Mouse (Mus musculus) brain, embryonic 18.5 days (tissue): ENCODE results near the gene Lbx2.

Experiments used
- DNase-seq: peaks from one replicate; pipeline ENCODE4 v3.0.0-alpha.2; 2012; ENCODE audit warnings: low read depth, low spot score

Gene Lbx2

DNA sequence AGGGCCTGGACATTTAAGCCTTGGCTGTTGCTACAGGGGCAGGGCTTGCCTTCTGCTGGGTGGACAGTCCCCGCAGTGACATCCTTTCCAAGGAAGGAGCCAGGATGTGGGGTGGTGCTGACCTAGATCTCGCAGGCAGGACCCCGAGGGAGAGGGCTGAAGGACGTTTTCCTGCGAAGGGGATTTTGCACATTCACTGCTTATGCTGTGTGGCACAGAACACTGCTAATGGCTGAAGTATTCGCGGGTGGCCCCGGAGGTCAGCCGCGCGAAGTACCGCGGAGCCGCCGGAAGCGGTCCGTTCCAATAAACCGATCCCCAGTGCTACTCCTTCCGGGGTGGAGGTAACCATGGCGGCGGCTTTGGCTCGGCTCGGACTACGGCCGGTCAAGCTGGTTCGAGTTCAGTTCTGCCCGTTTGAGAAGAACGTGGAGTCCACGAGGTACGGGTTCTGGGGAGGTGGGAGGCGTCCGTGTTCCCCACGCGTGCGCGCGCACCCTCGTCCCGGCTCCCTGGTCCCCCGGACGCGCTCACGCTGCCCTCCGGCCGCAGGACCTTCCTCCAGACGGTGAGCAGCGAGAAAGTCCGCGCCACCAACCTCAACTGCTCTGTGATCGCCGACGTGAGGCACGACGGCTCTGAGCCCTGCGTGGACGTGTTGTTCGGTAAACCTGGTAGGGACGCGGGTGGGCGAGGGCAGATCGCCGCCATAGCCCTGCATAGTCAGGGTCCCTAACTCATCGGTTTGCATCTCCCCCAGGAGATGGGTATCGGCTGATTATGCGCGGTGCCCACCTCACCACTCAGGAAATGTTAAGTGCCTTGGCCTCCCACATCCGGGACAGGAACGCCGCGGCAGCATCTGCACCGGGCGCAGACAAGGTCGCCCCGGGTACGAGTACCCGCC is 22.8 kb downstream of the Lbx2 start, which contains the start of gene Mrpl53:
Gene Mrpl53, plus strand, starts transcription at position 279 of the 907 bp plus-strand sequence.
- no peak for DNase-seq

DNA sequence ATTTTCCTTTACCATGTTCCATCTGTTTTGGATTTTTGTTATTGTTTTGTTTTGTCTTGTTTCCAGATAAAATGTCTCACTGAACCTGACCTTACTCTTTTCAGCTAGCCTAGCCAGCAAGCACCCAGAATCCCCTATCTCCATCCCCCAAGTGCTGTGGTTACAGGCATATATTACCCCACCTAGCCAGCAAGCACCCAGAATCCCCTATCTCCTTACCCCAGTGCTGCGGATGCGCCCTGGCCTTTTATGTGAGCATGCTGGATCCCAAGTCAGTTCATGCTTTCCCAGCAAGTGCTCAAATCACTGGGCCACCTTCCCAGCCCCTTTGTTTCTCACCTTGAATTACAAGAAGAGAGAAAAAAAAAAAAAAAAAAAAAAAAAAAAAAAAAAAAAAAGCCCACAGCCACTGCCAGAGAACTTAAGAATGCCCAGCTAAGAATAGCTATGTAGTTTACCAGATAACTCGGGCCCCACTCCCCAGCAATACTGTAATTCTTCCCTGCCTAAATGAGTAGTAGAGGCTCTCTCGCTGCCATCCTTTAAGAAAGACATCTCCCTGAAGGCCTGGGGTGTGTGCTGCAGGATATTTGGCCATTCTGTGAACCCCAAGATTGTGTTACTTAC is 25.5 kb downstream of the Lbx2 start:
- DNase-seq = no peak

DNA sequence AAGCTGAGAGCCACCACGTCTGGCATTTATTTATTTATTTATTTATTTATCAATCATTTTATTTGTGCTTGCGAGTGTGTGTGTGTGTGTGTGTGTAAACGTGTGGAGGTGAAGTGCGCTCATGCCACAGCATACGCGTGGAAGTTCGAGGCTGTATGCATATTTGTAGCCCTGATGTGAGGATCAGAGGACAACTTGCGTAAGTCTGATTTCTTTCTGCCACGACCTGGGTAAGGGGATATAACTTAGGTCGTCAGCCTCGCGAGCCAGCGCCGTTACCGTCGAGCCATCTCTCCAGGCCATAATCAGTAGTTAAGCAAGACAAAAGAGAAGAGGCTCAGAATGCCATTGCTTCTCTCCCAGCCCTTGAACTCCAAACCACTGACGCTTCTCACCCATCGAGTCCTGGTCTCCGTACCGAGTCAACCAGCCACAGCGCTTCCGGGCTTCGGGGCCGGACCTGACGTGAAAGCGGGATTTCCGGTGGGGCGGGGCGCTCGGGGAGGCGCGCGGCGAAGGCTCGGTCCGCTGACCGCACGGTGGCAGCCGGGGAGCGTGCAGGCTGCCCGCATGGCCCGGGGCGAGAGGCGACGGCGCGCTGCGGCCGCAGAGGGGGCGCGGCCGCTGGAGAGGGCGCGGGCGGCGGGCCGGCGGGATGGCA is 29.0 kb downstream of the Lbx2 start, which contains the start of gene Mogs:
Gene Mogs, plus strand, starts transcription at position 486 of the 661 bp plus-strand sequence.
- DNase-seq = no peak

DNA sequence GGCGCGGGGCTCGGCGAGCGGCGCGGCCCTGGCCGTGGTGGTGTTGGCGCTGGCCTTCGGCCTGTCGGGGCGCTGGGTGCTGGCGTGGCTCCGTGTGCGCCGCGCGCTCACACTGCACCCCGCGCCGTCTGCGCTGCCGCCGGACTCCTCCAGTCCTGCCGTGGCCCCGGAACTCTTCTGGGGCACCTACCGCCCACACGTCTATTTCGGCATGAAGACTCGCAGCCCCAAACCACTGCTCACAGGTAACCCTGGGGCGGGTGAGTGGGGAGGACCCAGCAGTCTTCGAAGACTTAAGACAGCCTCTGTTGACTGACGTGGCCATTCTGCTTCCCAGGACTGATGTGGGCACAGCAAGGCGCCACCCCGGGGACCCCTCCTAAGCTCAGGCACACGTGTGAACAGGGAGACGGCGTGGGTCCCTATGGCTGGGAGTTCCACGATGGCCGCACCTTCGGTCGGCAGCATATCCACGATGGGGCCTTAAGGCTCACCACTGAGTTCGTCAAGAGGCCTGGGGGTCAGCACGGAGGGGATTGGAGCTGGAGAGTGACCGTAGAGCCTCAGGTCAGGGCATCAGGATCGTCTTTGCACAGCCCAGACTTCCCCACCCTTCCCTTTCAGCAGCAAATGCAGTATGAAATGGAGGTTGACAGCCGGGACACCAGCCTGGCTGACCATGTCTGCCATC is 29.7 kb downstream of the Lbx2 start:
- DNase-seq = no peak

DNA sequence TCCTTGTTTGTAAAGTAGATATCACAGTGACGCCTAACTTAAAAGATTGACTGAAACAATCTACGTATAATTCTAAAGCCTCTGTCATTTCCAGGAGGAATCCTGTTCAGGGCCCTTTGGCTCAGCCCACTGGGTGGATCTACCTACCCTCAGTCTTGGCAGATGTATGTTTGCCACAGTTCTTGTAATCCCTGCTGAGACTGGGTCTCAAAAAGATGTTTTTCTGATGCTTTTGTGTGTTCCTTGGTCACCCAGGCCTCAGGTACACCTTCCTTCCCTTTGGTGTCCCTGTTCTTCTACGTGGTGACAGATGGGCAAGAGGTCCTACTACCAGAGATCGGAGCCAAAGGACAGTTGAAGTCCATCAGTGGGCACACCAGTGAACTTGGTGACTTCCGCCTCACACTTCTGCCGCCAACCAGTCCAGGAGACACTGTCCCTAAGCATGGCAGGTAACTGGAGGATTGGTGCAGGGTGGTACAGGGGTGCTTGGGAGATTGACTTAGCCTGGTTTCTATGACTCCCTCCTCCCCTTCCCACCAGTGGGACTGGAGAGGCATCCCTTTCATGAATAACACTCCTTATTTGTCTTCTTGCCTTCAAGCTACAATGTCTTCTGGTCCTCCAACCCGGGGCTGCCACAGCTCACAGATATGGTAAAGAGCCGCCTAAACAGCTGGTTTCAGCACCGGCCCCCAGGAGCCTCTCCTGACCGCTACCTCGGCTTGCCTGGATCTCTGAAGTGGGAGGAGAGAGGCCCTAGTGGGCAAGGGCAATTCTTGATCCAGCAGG is 30.4 kb downstream of the Lbx2 start:
- DNase-seq = no peak

DNA sequence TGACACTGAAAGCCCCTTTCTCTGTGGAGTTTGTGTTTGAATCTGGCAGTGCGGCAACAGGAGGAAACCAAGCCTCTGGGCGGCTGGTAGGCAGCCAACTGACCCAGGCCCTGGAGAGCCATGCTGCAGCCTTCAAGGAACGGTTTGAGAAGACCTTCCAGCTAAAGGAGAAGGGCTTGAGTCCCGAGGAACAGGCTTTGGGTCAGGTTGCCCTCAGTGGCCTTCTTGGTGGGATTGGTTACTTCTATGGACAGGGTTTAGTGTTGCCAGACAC is 30.9 kb downstream of the Lbx2 start:
- DNase-seq = no peak

DNA sequence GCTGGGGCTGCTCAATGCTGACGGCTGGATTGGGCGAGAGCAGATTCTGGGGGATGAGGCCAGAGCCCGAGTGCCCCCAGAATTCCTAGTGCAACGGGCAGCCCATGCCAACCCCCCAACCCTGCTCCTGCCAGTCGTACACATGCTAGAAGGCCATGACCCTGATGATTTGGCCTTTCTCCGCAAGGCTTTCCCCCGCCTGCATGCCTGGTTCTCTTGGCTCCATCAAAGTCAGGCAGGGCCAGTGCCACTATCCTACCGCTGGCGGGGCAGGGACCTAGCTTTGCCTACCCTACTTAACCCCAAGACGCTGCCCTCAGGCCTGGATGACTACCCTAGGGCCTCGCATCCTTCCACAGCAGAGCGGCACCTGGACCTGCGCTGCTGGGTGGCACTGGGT is 31.4 kb downstream of the Lbx2 start:
- DNase-seq = no peak

DNA sequence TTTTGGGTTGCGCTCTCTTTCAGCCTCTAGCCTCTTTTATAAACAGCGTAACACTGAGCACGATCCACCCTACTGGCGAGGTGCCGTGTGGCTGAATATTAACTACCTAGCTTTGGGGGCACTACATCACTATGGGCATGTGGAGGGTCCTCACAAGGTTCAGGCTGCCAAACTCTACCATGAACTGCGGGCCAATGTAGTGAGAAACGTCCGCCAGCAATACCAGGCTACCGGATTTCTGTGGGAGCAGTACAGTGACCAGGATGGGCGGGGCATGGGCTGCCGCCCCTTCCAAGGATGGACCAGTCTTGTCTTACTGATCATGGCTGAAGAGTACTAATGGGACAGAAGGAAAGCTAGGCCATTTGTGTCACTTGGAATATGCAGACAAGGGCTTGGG is 32.2 kb downstream of the Lbx2 start:
- no peak for DNase-seq

DNA sequence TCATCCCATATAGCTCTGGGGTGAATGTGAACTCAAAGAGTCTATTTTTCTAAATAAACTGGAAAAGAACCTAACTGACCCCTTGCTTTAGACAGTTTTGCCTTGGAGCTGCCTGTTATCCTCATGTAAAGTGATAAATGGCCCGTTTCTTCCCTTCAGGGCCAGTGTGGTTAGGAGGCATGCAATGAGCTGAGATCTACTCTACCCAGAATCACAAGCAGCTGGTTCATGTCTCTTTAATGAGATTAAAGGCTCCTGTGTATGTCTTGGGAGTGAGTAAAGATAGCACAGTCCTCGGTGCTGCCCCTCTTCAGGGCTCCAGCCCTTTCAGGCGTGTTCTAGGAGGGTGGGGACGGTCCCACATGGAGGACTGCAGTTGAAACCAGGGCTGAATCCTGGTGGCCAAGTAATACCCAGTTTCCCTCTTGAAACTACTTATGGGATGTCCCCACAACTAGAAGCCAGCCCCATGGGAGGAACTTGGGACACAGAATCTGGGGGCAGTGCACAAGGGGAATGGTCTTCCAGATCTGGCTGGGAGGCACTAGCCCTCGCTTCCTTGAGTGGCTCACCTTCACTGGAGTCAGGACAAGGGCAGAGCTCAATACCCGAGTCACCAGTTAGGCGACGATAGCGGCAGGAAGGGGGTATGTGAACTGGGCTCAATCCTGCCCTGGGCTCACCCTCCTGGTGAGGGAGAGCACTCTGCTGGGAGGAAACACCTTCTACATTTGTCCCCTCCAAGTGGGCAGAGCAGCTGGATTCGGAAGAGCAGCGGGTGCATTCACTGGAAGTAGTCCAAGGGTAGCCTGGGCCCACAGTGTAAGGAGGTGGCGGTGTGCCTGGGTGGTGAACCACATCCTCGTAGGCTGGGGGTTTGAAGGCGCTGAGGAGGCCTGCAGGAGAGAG is 32.9 kb downstream of the Lbx2 start:
- DNase-seq = no peak

DNA sequence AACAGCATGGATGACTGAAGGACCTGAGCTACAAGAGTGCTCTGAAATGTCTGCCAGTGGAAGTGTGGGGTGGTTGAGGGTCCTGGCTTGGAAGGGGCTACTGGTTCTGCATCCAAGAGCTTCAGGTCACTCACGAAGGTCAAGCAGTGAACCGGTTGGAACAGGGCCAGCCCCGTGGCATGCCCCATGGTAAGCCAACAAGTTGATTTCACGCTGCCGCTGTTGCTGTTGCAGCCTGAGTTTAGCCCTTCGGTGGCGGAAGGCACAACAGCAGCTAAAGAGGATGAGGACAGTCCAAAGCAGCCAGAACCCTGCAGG is 33.5 kb downstream of the Lbx2 start:
- DNase-seq = no peak

DNA sequence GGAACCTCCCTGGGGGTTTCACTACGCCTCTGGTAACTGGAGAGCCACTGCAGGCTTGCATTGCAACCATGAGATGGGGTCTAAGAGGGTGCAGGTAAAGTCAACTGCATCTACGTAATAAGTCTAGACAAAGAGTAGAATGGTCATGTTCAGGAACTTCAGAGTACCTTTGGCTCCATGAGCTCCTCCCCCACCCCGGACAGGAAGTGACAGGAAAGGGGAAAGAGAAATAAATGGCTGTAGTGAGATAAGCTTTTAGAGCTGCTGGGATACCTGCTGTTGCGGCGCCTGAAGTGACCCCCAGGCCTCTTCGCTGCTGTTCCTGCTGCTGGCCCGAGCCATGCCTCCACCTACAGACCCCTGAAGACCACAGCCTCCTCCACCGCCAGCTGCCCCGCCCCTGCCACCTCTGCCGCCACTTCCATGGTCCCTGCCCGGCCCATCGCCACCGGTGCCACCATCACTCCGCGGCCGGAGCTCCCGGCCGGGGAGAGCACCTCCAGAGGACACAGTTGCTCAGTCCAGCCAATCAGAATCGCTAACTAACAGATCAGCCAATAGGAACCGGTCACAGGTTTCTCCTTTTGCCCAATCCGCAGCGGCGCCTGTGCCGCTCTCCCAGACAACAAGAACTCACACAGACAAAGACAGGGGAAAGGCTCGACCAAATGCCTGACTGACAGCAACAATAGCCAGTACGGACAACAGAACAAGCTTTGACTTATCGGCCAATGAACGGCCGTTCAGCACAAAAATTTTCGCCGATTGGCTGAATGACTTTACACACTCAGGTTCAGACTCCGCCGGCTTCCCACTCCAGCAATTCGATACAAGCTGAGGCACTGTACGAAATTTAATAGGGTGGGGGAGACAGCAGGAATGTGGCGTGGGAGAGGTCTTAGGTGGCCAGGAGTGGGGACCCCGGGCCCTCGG is 35.0 kb downstream of the Lbx2 start, which contains the start of gene Wbp1:
Gene Wbp1, minus strand, starts transcription at position 630 of the 933 bp plus-strand sequence.
- peak; percentile 99 for DNase-seq

DNA sequence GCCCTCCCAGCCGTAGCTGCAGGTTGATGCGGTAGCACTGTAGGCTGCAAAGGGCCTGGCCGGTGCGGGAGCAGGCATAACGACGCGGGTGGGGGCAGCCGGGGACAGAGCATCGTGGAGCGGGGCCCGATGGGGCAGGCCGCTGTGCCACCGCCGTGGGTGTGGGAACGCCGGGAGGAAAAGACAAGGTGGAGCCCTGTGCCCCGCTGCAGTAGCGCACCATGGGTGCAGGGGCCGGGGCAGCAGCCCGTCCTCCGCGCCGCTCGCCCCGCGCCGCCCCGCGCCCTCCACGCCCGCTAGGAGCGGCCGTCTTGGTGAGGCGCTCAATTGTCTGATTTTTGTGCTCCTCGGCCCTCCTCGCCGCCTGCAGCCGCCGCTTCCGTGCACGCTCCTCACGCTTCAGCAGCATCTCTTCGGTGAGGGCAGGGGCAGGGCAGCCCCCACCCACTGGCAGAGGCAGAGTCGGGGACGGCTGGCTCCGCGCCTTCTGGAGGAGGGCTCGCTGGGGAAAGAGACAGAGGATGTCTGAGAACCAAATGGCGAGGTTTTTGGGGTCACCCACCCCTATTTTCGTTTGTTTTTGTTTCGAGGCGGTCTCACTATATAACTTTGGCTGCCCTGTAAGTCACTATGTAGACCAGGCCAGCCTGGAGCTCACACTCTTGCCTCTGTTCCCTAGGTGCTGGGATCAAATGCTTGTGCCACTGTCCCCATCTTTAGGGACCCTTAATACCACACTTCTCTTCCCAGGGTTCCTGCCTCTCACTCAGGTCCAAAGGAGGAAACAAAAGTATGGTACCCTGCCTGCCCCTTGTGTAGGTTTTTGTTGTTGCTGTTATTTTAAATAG is 35.9 kb downstream of the Lbx2 start:
- no peak for DNase-seq

DNA sequence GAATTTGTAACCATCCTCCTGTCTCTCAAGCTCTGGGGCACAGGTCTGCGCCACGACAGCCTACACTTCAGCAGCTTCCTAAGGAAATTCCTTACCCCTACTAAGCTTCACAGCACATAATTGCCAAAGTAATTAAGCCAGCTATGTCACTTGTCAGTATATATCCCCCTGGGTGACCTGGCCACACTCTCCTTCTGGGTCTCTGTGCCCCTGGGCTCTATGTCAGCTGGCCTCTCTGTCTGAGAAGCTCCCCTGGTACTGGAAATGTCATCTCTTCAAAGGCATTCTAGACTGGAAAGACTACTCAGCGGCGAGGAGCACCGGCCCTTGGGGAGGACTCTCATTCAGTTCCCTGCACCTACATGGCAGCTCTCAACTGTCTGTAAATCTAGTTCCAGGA is 36.8 kb downstream of the Lbx2 start:
- no peak for DNase-seq

DNA sequence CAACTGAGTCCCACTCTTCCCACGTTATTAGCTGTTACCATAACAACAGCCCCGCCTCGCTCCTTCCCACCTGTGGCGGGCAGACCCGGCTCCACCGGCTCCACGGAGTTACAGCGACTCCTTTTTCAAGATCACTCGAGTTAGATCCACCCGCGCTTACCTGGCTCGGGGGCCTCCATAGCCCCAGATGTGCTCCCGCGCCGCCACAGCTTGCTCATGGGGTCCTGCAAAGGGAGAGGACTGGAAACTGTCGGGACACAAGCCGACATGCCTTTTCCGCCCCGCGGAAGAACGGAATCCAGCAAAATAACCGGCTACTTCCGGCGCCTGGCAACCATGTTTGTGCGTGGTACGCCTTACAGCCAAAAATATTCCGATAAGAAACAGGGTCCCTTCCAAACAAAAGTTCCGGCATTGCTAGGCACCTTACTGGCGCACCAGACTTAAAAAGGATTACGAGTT is 38.7 kb downstream of the Lbx2 start:
- DNase-seq = peak; percentile 88

DNA sequence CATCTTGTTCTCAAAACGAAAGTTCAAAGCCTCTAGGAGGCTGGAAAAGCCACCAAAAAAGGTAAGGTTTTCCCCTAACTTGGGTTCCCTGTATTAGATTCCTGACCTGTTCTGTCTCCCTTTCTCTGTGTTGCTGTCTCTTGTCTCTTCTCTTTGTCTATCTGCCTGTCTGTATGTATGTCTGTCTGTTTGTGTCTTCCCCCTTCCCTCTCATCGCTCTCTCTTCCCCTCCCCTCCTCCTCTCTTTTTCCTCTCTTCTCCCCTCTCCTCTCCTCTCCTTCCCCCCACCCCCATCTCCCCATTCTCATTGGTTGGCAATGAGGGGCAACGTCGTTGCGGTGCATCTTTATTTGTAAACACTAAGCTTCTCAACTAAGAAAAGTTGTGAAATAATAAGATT is 39.2 kb downstream of the Lbx2 start, which contains the start of gene Ino80b:
Gene Ino80b, minus strand, starts transcription at position 101 of the 400 bp plus-strand sequence.
- no peak for DNase-seq

DNA sequence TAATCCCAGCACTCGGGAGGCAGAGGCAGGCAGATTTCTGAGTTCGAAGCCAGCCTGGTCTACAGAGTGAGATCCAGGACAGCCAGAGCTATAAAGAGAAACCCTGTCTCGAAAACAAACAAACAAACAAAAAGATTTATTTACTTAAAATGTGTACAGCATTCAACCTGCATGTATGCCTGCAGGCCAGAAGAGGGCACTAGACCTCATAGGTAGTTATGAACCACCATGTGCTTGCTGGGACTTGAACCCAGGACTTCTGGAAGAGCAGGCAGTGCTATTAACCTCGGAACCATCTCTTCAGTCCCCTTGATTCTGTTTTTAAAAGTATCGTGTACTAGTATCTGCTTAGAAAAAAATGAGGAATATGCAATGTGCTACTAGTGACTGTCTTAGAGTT is 41.3 kb downstream of the Lbx2 start:
- no peak for DNase-seq

DNA sequence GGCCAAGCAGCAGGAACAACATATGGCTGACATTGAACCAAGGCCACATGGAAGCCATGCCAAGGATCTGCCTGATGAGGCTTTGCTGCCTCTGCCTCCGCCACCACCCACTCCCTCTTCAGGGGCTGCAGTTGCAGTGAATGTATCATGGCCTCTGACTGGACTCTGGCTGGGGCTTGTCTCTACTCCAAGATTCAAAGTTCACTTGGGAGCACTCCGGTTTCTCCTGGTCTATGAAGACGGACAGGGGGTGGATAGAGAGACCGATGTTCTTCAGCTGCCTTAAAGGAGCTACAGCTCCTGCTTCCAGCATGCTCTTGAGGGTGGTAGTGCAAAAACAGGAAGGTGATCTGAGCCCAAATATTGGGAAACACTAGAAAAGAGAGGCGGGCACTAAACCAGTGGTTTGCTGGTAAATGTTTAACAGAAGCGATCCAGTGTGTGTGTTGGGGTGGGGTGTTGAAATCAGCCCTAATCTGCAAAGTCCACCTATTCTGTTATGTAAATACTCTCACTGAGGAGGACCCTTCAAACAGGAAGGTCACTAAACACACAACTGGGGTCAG is 45.4 kb downstream of the Lbx2 start:
- DNase-seq = no peak
